Mouse (Mus musculus) left cerebral cortex, postnatal 25 days (tissue): ENCODE data around the gene Ywhag. TPM values are rescaled to one million over a fixed set of nuclear protein-coding genes. Genes with fewer than 3 reads are reported as not detected.

Experiments
- DNase-seq, 2 experiments: peaks; one replicate each; pipeline ENCODE4 v3.0.0; 2022; ENCODE audit warnings: low spot score in 2 of 2, mixed read lengths in 1 of 2
- intact Hi-C: fragments of 180-260 bp; cut with DNase I; formaldehyde crosslinking; loops from one replicate; pipeline ENCODE4 v1.15.1; 2025
- total RNA-seq, 2 experiments: library from RNA; stranded (reverse); gene quantifications; 2 replicates each; pipeline ENCODE4 v1.2.3; 2021

The Ywhag gene
- total RNA-seq, 2 experiments from 2014 or later, result 1,217 to 1,308 TPM

DNA sequence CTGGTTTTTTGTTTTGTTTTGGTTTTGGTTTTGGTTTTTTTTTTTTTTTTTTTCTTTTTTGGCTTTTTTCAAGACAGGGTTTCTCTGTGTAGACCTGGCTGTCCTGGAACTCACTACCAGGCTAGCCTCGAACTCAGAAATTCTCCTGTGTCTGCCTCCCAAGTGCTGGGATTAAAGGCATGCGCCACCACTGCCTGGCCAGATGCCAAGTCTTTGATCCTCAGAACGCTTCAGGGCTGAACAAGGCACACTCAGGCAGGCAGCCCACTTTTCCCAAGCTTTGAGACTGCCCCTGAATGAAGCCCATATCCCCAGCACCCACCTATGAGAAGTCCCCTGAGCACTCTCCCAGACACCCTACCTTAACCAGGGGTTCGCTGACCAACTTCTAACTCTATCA is 34.6 kb downstream of the Ywhag start:
- DNase-seq, result no peak
- intact Hi-C loops, result loop anchor here (5.0 kb wide), 1 partner anchor 162 kb away; no protein-coding TSS in a partner anchor

GRCm38 (mm10) chr5:135898995-135899394 is 35.4 kb downstream of the Ywhag start:
- intact Hi-C loops, result no loop called here
- no peak for DNase-seq

GRCm38 (mm10) chr5:135898028-135898427 is 36.4 kb downstream of the Ywhag start:
- DNase-seq, result peak in 1 of 2 experiments; percentile 42
- intact Hi-C loops, result no loop called here

DNA sequence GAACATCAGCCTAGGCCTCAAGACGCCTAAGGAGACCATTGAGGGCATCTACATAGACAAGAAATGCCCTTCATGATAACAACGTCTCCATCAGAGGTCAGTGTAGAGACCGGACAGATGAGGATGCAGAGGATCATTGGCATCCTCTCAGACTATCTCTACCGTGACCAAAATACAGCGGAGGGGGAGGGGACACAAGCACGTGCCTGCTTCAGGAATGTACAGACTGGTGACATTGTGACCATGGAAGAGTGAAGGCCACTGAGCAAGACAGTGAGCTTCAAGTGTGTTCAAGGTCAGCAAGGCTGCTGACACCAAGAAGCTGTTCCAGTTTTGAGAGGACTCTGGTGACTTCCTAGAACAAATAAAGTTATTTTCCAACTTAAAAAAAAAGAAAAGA is 39.5 kb downstream of the Ywhag start:
- intact Hi-C loops, result no loop called here
- no peak for DNase-seq

DNA sequence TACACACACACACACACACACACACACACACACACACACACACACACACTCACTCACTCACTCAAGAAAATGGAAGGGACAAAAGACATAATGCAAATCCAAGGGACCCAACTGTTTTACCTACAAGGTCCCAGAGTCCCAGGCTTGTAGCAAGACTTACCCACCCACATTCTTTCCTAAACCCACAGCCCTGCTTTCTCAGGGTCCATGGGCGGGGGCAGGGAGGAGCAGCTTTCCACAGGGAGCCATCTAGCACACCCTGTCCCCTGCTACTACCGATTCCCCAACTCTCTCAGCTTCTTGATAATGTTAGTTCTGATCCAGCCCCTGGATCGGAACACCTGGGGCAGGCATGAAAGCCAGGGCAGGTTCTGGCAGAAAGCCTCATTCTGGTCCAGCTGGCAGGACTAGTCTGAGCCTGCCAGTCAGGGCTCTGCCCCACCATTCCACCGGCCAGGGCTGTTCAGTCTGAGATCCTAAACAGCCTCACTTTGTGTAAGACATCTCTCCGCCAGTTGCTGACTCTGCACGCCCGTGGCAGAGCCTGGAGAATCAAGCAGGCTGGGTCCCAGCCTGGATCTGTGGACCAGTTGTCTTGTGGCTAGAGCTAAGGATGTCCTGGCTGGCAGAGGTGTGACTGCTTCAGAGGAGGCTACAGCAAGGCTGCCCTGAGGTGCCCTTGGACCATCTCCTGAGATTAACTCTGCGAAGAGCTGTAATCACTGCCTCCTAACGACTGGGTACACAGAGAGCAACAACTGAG is 41.6 kb downstream of the Ywhag start:
- intact Hi-C loops, result no loop called here
- no peak for DNase-seq

- no peak for DNase-seq
- intact Hi-C loops, result no loop called here
These were observed 43.5 kb downstream of the Ywhag start for GRCm38 (mm10) chr5:135890920-135891319.

DNA sequence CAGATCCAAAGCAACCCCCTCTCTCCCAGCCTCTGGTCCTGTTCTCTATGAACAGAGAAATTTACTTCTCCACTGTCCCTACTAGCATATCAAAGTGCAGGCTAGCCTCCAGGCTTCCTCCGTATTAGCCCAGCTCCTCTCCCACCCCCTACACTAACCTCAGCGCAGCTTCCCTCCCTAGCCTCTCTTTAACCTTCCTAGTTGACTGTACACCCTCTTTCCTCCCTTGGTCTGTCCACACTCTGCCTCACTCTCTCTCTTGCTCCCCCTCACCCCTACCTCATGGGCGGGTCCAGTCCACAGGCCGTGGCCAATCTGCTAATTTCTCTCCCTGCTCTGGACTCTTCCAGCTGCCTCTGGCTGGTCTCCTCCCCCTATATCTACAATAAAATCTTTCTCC is 44.1 kb downstream of the Ywhag start:
- no peak for DNase-seq
- intact Hi-C loops, result no loop called here

DNA sequence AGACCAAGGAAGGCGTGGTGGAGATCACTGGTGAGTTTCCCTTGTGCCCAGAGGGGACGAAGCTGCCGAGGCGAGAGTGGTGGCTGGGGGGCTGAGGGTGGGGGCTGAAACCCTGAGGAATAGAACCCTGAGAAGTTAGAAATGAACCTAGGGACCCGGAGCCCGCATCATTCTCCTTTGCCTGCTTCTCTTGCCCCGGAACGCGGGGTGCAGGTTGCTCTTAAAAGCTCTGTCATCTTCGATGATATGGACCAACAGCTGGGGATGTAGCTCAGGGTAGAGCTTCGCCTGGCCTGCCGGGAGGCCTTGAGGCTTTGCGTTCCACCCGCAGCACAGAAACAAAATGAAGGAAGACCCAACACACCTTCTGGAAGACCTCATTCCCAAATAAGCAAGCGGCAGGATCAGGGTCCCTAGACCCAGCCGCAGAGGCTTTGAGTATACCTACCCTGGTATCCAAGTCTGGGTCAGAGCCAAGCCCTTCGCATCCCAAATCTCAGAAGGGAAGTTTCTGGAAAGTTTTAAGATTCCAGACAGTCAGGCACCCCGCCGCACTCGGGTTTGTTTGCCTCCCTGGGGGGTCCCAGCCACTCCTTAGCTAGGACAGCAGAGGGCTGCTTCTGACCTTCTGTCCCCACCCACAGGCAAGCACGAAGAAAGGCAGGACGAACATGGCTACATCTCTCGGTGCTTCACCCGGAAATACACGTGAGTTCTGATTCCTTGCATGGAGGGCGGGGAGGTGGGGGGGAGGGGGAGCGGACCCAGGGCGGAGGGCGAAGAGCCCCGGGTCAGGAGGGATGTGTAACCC is 45.8 kb downstream of the Ywhag start:
- intact Hi-C loops, result no loop called here
- no peak for DNase-seq

- intact Hi-C loops, result no loop called here
- no peak for DNase-seq
These were observed 46.7 kb downstream of the Ywhag start, which contains the start of gene Hspb1 for GRCm38 (mm10) chr5:135887675-135888102. Hspb1 (plus strand) TSS chr5:135887919.

DNA sequence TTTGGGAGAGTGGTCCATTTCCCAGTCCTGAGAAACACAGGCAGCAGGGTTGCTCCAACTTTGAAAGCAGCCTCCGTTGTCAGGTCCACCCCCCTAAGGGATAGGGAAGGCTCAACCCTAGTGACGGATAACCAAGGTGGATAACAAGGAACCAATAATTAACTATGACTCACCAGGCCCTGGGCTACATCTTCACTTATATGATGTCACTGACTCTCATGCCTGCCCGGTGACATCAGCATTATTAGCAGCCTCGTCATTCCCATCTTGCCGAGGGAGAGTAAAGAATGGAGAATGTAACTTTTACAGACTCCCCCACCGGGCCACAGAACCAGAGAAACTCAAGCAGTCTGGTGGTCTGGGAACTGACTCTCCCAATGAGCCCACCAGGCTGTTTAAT is 49.8 kb downstream of the Ywhag start:
- intact Hi-C loops, result no loop called here
- no peak for DNase-seq

DNA sequence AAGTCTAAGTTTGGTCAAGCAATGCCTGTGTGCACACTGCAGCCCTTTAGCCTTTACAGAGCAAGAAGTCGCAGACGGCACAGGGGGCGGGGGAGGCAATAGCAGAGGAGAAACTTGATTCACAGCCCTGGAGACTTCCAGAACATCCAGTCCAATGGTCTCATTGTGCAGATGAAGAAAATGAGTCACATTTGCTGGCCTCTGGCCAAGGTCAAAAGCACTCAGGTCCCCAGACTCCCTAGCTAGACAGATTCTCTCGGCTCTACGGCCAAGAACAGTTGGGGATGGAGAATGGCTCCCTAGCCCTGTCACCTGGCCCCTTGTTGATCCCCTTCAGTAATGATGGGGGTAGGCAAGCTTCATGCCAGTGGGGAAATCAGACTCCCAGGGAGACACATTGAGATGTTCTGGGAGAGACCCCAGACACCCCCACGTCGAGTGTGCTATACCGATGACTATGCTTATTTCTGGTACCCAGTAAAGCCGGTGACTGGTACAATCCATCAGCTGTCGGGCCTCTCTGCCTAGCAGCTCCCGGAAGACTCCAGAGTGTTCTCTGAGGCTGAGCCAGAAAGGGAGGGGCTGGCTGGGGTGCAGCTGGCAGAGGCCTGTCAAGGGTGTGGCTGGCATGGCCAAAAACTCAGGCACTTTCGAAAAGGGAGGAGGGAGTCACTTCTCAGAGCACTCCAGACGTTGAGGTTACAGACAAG is 54.8 kb downstream of the Ywhag start:
- DNase-seq, result no peak
- intact Hi-C loops, result loop anchor here (5.0 kb wide), 1 partner anchor 183 kb away; no protein-coding TSS in a partner anchor

- DNase-seq, result peak; percentile 45 to 64
- intact Hi-C loops, result loop anchor here (5.0 kb wide), 1 partner anchor 184 kb away; no protein-coding TSS in a partner anchor
These were observed 56.6 kb downstream of the Ywhag start for GRCm38 (mm10) chr5:135877831-135878231.

GRCm38 (mm10) chr5:135877180-135877579 is 57.2 kb downstream of the Ywhag start:
- DNase-seq, result peak; percentile 48 to 68
- intact Hi-C loops, result loop anchor here (5.0 kb wide), 1 partner anchor 185 kb away; no protein-coding TSS in a partner anchor

- intact Hi-C loops, result no loop called here
- DNase-seq, result no peak
These were observed 60.7 kb downstream of the Ywhag start for GRCm38 (mm10) chr5:135873753-135874152.

GRCm38 (mm10) chr5:135872996-135873395 is 61.4 kb downstream of the Ywhag start:
- no peak for DNase-seq
- intact Hi-C loops, result no loop called here

DNA sequence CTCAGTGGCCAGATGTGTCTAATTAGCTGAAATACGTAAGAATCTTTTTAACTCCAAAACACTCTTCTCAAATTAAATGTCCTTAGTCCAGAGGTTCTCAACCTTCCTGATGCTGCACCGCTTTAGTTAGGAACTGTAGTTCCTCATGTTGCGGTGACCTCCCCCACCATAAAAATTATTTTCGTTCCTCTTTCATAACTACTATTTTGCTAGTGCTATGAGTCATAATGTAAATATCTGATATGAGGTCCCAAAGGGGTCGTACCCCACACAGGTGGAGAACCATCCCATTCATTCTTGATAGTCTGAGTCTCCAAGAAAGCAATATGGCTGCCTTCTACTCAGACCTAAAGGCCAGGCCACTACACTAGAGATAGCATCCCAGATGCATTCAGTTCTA is 63.9 kb downstream of the Ywhag start:
- DNase-seq, result no peak
- intact Hi-C loops, result no loop called here

- no peak for DNase-seq
- intact Hi-C loops, result no loop called here
These were observed 64.6 kb downstream of the Ywhag start for GRCm38 (mm10) chr5:135869661-135870423.

- intact Hi-C loops, result no loop called here
- DNase-seq, result no peak
These were observed 65.8 kb downstream of the Ywhag start for GRCm38 (mm10) chr5:135868653-135869052.
